Mouse (Mus musculus) adrenal gland, postnatal 0 days (tissue): ENCODE results near the gene Olfr917. TPM values are rescaled to one million over a fixed set of nuclear protein-coding genes. Genes with fewer than 3 reads are reported as not detected.

Experiments used
- polyA plus RNA-seq: library from polyadenylated mRNA; unstranded; fragments of >200 nt; fragmentation: Nextera tagmentation; extraction: Ambion mirVana; gene quantifications from 2 replicates; pipeline ENCODE4 v1.2.1, GENCODE M21; 2015

The Olfr917 gene
- not detected in 2 replicates for polyA plus RNA-seq

GRCm38 (mm10) chr9:38665742-38666141, at the start of gene Olfr917:
Gene Olfr917 (minus strand): TSS chr9:38665842.

GRCm38 (mm10) chr9:38674501-38674900, 8.9 kb upstream of the Olfr917 start, which contains the start of gene Olfr918:
Gene Olfr918 (minus strand): TSS chr9:38674601.

GRCm38 (mm10) chr9:38659775-38660174, 5.9 kb downstream of the Olfr917 start, which contains the start of gene Olfr916:
Gene Olfr916 (minus strand): TSS chr9:38659875.

Other genes starting within 250 kb of the Olfr917 start
- not detected in 2 replicates for gene Olfr901, start 236.4 kb downstream of the Olfr917 start, polyA plus RNA-seq
- not detected in 2 replicates for gene Olfr902, start 218.2 kb downstream of the Olfr917 start, polyA plus RNA-seq
- gene Olfr904, start 202.7 kb downstream of the Olfr917 start, polyA plus RNA-seq, result not detected in 2 replicates
- gene Olfr905, start 194.7 kb downstream of the Olfr917 start, polyA plus RNA-seq, result not detected in 2 replicates
- not detected in 2 replicates for gene Olfr906, start 178.8 kb downstream of the Olfr917 start, polyA plus RNA-seq
- not detected in 2 replicates for gene Olfr907, start 170.0 kb downstream of the Olfr917 start, polyA plus RNA-seq
- gene Olfr911-ps1, start 144.3 kb downstream of the Olfr917 start, polyA plus RNA-seq, result not detected in 2 replicates
- not detected in 2 replicates for gene Olfr910, start 128.0 kb downstream of the Olfr917 start, polyA plus RNA-seq
- gene Olfr912, start 85.7 kb downstream of the Olfr917 start, polyA plus RNA-seq, result not detected in 2 replicates
- not detected in 2 replicates for gene Olfr913, start 73.1 kb downstream of the Olfr917 start, polyA plus RNA-seq
- gene Olfr914, start 60.7 kb downstream of the Olfr917 start, polyA plus RNA-seq, result not detected in 2 replicates
- gene Olfr916, start 6.0 kb downstream of the Olfr917 start, polyA plus RNA-seq, result not detected in 2 replicates
- not detected in 2 replicates for gene Olfr918, start 8.8 kb upstream of the Olfr917 start, polyA plus RNA-seq
- not detected in 2 replicates for gene Olfr919, start 37.8 kb upstream of the Olfr917 start, polyA plus RNA-seq
- gene Vwa5a, start 52.4 kb upstream of the Olfr917 start, polyA plus RNA-seq, result 27.9 and 38.3 TPM in 2 replicates
- 0.13 and 0.35 TPM in 2 replicates for gene Olfr920, start 86.5 kb upstream of the Olfr917 start, polyA plus RNA-seq
- not detected in 2 replicates for gene Olfr921, start 107.2 kb upstream of the Olfr917 start, polyA plus RNA-seq
- gene Olfr922, start 148.8 kb upstream of the Olfr917 start, polyA plus RNA-seq, result not detected in 2 replicates
- not detected in 2 replicates for gene Olfr923, start 160.7 kb upstream of the Olfr917 start, polyA plus RNA-seq
- not detected in 2 replicates for gene Olfr924, start 178.6 kb upstream of the Olfr917 start, polyA plus RNA-seq
- not detected in 2 replicates for gene Olfr26, start 189.2 kb upstream of the Olfr917 start, polyA plus RNA-seq
- gene Olfr926, start 211.3 kb upstream of the Olfr917 start, polyA plus RNA-seq, result not detected in 2 replicates